ENCODE assay signal across 15 mouse cellular contexts in the genomic region with DNA sequence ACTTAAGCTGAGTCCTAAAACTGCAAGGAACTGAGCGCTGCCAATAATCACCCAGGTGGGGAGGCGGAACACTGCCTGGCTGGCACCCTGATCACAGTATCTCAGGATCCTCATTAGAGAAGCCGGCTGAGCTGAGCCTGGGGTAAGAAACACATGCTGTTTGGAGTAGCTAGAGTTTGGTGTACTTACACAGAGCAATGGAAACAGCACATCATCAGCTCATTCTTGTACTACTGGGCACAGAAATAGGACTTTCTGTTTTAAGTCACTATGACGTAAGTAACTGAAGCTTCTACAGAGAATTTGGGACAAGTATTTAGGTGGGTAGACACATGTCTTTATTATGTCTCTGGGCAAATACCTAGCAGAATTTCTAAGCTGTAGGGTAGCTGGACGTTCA.
"Had no signal": no experiment of that assay in that cellular context is flagged by ENCODE, and none has a peak within 500 bp of the region (broad histone marks: within the 10 kb centered on the region; RNA-seq: fewer than 3 reads in every experiment).

No protein-coding gene starts in this region.

- ATAC-seq: hindbrain, embryonic 16.5 days; inflammation-experienced regulatory T-cells, adult 6 months; intestine, embryonic 15.5 days; intestine, postnatal 0 days had no signal

- DNase-seq: gastrocnemius, postnatal 14 days; gastrocnemius, postnatal 36 days; heart, adult 2 months; heart, postnatal 14 days; heart, postnatal 36 days; kidney, adult 18-20 months; kidney, adult 8-10 months; kidney, postnatal 10 days; kidney, postnatal 25 days; kidney, postnatal 4 days; liver had no signal
